In genomic region chr11:75163379-75163778, GRCm38 (mm10) we compare ENCODE assay signal across 12 mouse cellular contexts. TPM values are rescaled to one million over a fixed set of nuclear protein-coding genes. Genes with fewer than 3 reads are reported as not detected.
A peak's percentile ranks its signal among the peaks of the same experiment; 100 is the strongest.
DNase-seq lines count a peak whose midpoint lies in the region; ATAC-seq and TF ChIP-seq lines count a peak whose summit lies in the region.
"Had no signal": no experiment of that assay in that cellular context is flagged by ENCODE, and none has a peak within 500 bp of the region (broad histone marks: within the 10 kb centered on the region; RNA-seq: fewer than 3 reads in every experiment).

No protein-coding gene starts in this region.

- no peak overlapping the region for H3K4me3 ChIP-seq in intestine, embryonic 14.5 days (ENCODE audit: low read depth, low read length)
- no peak overlapping the region for H3K4me3 ChIP-seq in intestine, postnatal 0 days (ENCODE audit: low read depth, low read length)
- no peak overlapping the region for H3K4me3 ChIP-seq in MEL (ENCODE audit: control insufficient read depth in 1 of 2, insufficient read depth in 1 of 2, low read depth in 2 of 2, low read length in 2 of 2)
- H3K4me3 ChIP-seq in bone marrow, adult 2 months (replicated peaks; ENCODE audit: control insufficient read depth, low read depth, low read length): no peak overlapping the region
- H3K4me3 ChIP-seq in hindbrain, postnatal 0 days (ENCODE audit: low read length): no peak overlapping the region
- H3K4me3 ChIP-seq: erythroblast, embryonic 14.5 days; midbrain, embryonic 12.5 days had no signal

- WGBS in intestine, embryonic 14.5 days: 80% methylated on average over 6 of the region's 6 CpGs
- 71% methylated on average over 6 of the region's 6 CpGs for WGBS in intestine, postnatal 0 days
- 70% methylated on average over 6 of the region's 6 CpGs for WGBS in bone marrow, adult 2 months
- WGBS in hindbrain, postnatal 0 days: 84% methylated on average over 6 of the region's 6 CpGs

- H3K4me1 ChIP-seq in intestine, embryonic 14.5 days (replicated peaks; ENCODE audit: control insufficient read depth, insufficient read depth, low read length): peaks cover 37% of the 10 kb centered on the region
- peaks cover 4% of the 10 kb centered on the region for H3K4me1 ChIP-seq in intestine, postnatal 0 days (replicated peaks; ENCODE audit: control insufficient read depth, insufficient read depth, low read length)
- H3K4me1 ChIP-seq in MEL (ENCODE audit: control insufficient read depth in 1 of 2, insufficient read depth in 2 of 2, low read length in 2 of 2): peaks cover 0 to 22% of the 10 kb centered on the region in 2 experiments; a peak in 2 of 4 replicates
- peaks cover 8% of the 10 kb centered on the region for H3K4me1 ChIP-seq in bone marrow, adult 2 months (ENCODE audit: control insufficient read depth, insufficient read depth, low read length)
- peaks cover 7% of the 10 kb centered on the region; the same call in 1 of the 2 replicates for H3K4me1 ChIP-seq in hindbrain, postnatal 0 days (ENCODE audit: insufficient read depth, low read length)

- peak overlapping the region; percentile 92 for H3K9ac ChIP-seq in intestine, embryonic 14.5 days (ENCODE audit: low read length)
- H3K9ac ChIP-seq in intestine, postnatal 0 days (ENCODE audit: low read depth, low read length): no peak overlapping the region
- H3K9ac ChIP-seq in MEL (ENCODE audit: control insufficient read depth, low read depth, low read length, poor library complexity, severe bottlenecking): no peak overlapping the region
- H3K9ac ChIP-seq in hindbrain, postnatal 0 days (replicated peaks; ENCODE audit: low read length): no peak overlapping the region
- H3K9ac ChIP-seq: hindbrain, embryonic 14.5 days; liver, embryonic 14.5 days; midbrain, embryonic 12.5 days had no signal

- peaks cover 70% of the 10 kb centered on the region for H3K36me3 ChIP-seq in intestine, embryonic 14.5 days (ENCODE audit: control insufficient read depth, insufficient read depth, low read length)
- peaks cover 47% of the 10 kb centered on the region for H3K36me3 ChIP-seq in intestine, postnatal 0 days (ENCODE audit: control insufficient read depth, insufficient read depth)
- peaks cover 0 to 15% of the 10 kb centered on the region in 2 experiments; a peak in 2 of 4 replicates for H3K36me3 ChIP-seq in MEL (ENCODE audit: control insufficient read depth in 1 of 2, insufficient read depth in 2 of 2, low read length in 2 of 2)
- H3K36me3 ChIP-seq in hindbrain, postnatal 0 days (ENCODE audit: insufficient read depth, low read length): peaks cover 11% of the 10 kb centered on the region; the same call in 1 of the 2 replicates

- peaks cover 18% of the 10 kb centered on the region for H3K27me3 ChIP-seq in intestine, embryonic 14.5 days (replicated peaks; ENCODE audit: control insufficient read depth, insufficient read depth, low read length)
- H3K27me3 ChIP-seq in intestine, postnatal 0 days (replicated peaks; ENCODE audit: control insufficient read depth, insufficient read depth, low read length): peaks cover 23% of the 10 kb centered on the region
- no peaks in the 10 kb centered on the region for H3K27me3 ChIP-seq in MEL (ENCODE audit: control insufficient read depth in 1 of 2, insufficient read depth in 2 of 2, low read length in 2 of 2)
- H3K27me3 ChIP-seq in hindbrain, postnatal 0 days (ENCODE audit: insufficient read depth, low read length): peaks cover 41% of the 10 kb centered on the region

- no peaks in the 10 kb centered on the region for H3K9me3 ChIP-seq in intestine, embryonic 14.5 days (ENCODE audit: control insufficient read depth, low read length)
- H3K9me3 ChIP-seq in intestine, postnatal 0 days (ENCODE audit: control insufficient read depth): no peaks in the 10 kb centered on the region
- H3K9me3 ChIP-seq in MEL (replicated peaks; ENCODE audit: insufficient read depth, low read length): no peaks in the 10 kb centered on the region
- H3K9me3 ChIP-seq in hindbrain, postnatal 0 days (ENCODE audit: low read length): no peaks in the 10 kb centered on the region
- H3K9me3 ChIP-seq: midbrain, embryonic 12.5 days had no signal

- ATAC-seq in intestine, embryonic 14.5 days (replicated peaks; ENCODE audit: low FRiP score, low TSS enrichment, low read depth): no peak
- ATAC-seq in intestine, postnatal 0 days: no peak
- ATAC-seq in hindbrain, postnatal 0 days: no peak

- DNase-seq in intestine, embryonic 14.5 days (ENCODE audit: low spot score): no peak
- no peak for DNase-seq in MEL (ENCODE audit: low read depth, low spot score)
- DNase-seq in kidney, postnatal 10 days: peak; percentile 46
- no peak for DNase-seq in hindbrain, postnatal 0 days (ENCODE audit: low spot score)
- no peak for DNase-seq in adrenal gland, postnatal 25 days
- DNase-seq: cerebellum, postnatal 36 days had no signal

- no peak; a peak in 1 of 4 replicates for TF ChIP-seq POLR2A in MEL (IDR thresholded peaks at IDR 0.05; ENCODE audit: control insufficient read depth in 1 of 2, insufficient read depth in 1 of 2, low read depth in 1 of 2, low read length in 2 of 2, poor library complexity in 1 of 2)
- TF ChIP-seq POLR2A in bone marrow, adult 2 months (IDR thresholded peaks at IDR 0.05; ENCODE audit: borderline replicate concordance, control insufficient read depth, low read depth, low read length): no peak

- H3K4me2 ChIP-seq in intestine, embryonic 14.5 days (ENCODE audit: low read length): peak overlapping the region; percentile 77
- H3K4me2 ChIP-seq in intestine, postnatal 0 days (replicated peaks; ENCODE audit: low read depth): no peak overlapping the region
- H3K4me2 ChIP-seq in hindbrain, postnatal 0 days (ENCODE audit: low read depth, low read length): no peak overlapping the region
- H3K4me2 ChIP-seq: hindbrain, embryonic 14.5 days; midbrain, embryonic 12.5 days had no signal

- peak overlapping the region; percentile 81 for H3K27ac ChIP-seq in intestine, embryonic 14.5 days (ENCODE audit: low read depth)
- H3K27ac ChIP-seq in intestine, postnatal 0 days (ENCODE audit: low read depth, low read length): no peak overlapping the region
- no peak overlapping the region for H3K27ac ChIP-seq in MEL (ENCODE audit: control insufficient read depth, low read depth, low read length)
- peak overlapping the region; percentile 40 for H3K27ac ChIP-seq in bone marrow, adult 2 months (ENCODE audit: control insufficient read depth, insufficient read depth, low read depth, low read length, poor library complexity)
- no peak overlapping the region for H3K27ac ChIP-seq in hindbrain, postnatal 0 days
- H3K27ac ChIP-seq: hindbrain, embryonic 14.5 days; liver, embryonic 14.5 days; midbrain, embryonic 12.5 days had no signal

- TF ChIP-seq EP300 in MEL (IDR thresholded peaks at IDR 0.05; ENCODE audit: low read depth in 1 of 2, low read length in 2 of 2): no peak

- TF ChIP-seq CTCF in intestine, postnatal 0 days (IDR thresholded peaks at IDR 0.05; ENCODE audit: low read depth): no peak
- no peak for TF ChIP-seq CTCF in MEL (IDR thresholded peaks at IDR 0.05 in 2 of 3, conservative IDR thresholded peaks at IDR 0.05 in 1 of 3; ENCODE audit: control insufficient read depth in 1 of 3, insufficient read depth in 1 of 3, low read depth in 2 of 3, low read length in 3 of 3, poor library complexity in 1 of 3, severe bottlenecking in 1 of 3)
- TF ChIP-seq CTCF in bone marrow, adult 2 months (IDR thresholded peaks at IDR 0.05; ENCODE audit: control insufficient read depth, insufficient read depth, low read length): no peak
- no peak for TF ChIP-seq CTCF in hindbrain, postnatal 0 days (IDR thresholded peaks at IDR 0.05; ENCODE audit: low read depth)

- no peak for TF ChIP-seq RAD21 in MEL (IDR thresholded peaks at IDR 0.05; ENCODE audit: low read depth, low read length)

- H3K79me2 ChIP-seq in MEL (ENCODE audit: control insufficient read depth, insufficient read depth, low read length, poor library complexity): peaks cover 25% of the 10 kb centered on the region

RNA-seq across cellular contexts. Expression of gene Hic1, which starts 5.9 kb away (rescaled TPM):
- polyA plus RNA-seq in intestine, embryonic 14.5 days (2014; fragmentation: Nextera tagmentation; extraction: Ambion mirVana): 13.0 and 14.5 TPM in 2 replicates
- polyA plus RNA-seq in intestine, postnatal 0 days (2015; fragmentation: Nextera tagmentation; extraction: Ambion mirVana): 8.6 and 8.8 TPM in 2 replicates
- total RNA-seq in MEL (2012; rRNA removed): 16.7 and 18.8 TPM in 2 replicates
- polyA plus RNA-seq in MEL (2012; ENCODE audit: insufficient read depth in 1 of 2, insufficient read length in 2 of 2, low read depth in 1 of 2, low replicate concordance in 2 of 2, missing spikeins in 1 of 2): 10 to 100 TPM in 1 of 2 experiments, not detected in 1; 18.2 TPM
- polyA plus RNA-seq in bone marrow, adult 2 months (2011; ENCODE audit: insufficient read depth, insufficient read length, low replicate concordance, missing spikeins): 0.36 TPM in 1 of 2 replicates, not detected in the other
- total RNA-seq in hindbrain, postnatal 0 days (2014; rRNA removed): 8.5 and 12.9 TPM in 2 replicates
- polyA plus RNA-seq in hindbrain, postnatal 0 days (2015; fragmentation: Nextera tagmentation; extraction: Ambion mirVana): 1.7 TPM in 2 replicates
- 7.3 and 9.9 TPM in 2 replicates for total RNA-seq in adrenal gland, postnatal 25 days (2021)

RNA-seq across cellular contexts. Expression of gene Ovca2, which starts 15.3 kb away (rescaled TPM):
- polyA plus RNA-seq in intestine, embryonic 14.5 days (2014; fragmentation: Nextera tagmentation; extraction: Ambion mirVana): 29.9 and 32.2 TPM in 2 replicates
- polyA plus RNA-seq in intestine, postnatal 0 days (2015; fragmentation: Nextera tagmentation; extraction: Ambion mirVana): 21.6 and 22.4 TPM in 2 replicates
- 22.7 and 33.1 TPM in 2 replicates for total RNA-seq in MEL (2012; rRNA removed)
- polyA plus RNA-seq in MEL (2012; ENCODE audit: insufficient read depth in 1 of 2, insufficient read length in 2 of 2, low read depth in 1 of 2, low replicate concordance in 2 of 2, missing spikeins in 1 of 2): 10 to 100 TPM in 1 of 2 experiments, not detected in 1; 23.1 TPM
- polyA plus RNA-seq in bone marrow, adult 2 months (2011; ENCODE audit: insufficient read depth, insufficient read length, low replicate concordance, missing spikeins): 5.6 and 20.8 TPM in 2 replicates
- 11.0 and 17.6 TPM in 2 replicates for total RNA-seq in hindbrain, postnatal 0 days (2014; rRNA removed)
- 11.7 and 15.7 TPM in 2 replicates for polyA plus RNA-seq in hindbrain, postnatal 0 days (2015; fragmentation: Nextera tagmentation; extraction: Ambion mirVana)
- total RNA-seq in adrenal gland, postnatal 25 days (2021): 22.4 and 23.9 TPM in 2 replicates

RNA-seq across cellular contexts. Expression of gene Dph1, which starts 27.7 kb away (rescaled TPM):
- 27.9 and 31.5 TPM in 2 replicates for polyA plus RNA-seq in intestine, embryonic 14.5 days (2014; fragmentation: Nextera tagmentation; extraction: Ambion mirVana)
- polyA plus RNA-seq in intestine, postnatal 0 days (2015; fragmentation: Nextera tagmentation; extraction: Ambion mirVana): 11.3 and 12.3 TPM in 2 replicates
- total RNA-seq in MEL (2012; rRNA removed): 54.2 and 59.5 TPM in 2 replicates
- polyA plus RNA-seq in MEL (2012; ENCODE audit: insufficient read depth in 1 of 2, insufficient read length in 2 of 2, low read depth in 1 of 2, low replicate concordance in 2 of 2, missing spikeins in 1 of 2): 10 to 100 TPM in 1 of 2 experiments, not detected in 1; 58.4 TPM
- 3.5 and 5.9 TPM in 2 replicates for polyA plus RNA-seq in bone marrow, adult 2 months (2011; ENCODE audit: insufficient read depth, insufficient read length, low replicate concordance, missing spikeins)
- total RNA-seq in hindbrain, postnatal 0 days (2014; rRNA removed): 31.3 and 39.2 TPM in 2 replicates
- 13.5 and 13.6 TPM in 2 replicates for polyA plus RNA-seq in hindbrain, postnatal 0 days (2015; fragmentation: Nextera tagmentation; extraction: Ambion mirVana)
- 29.2 and 34.4 TPM in 2 replicates for total RNA-seq in adrenal gland, postnatal 25 days (2021)

RNA-seq across cellular contexts. Expression of gene Rtn4rl1, which starts 30.2 kb away (rescaled TPM):
- polyA plus RNA-seq in intestine, embryonic 14.5 days (2014; fragmentation: Nextera tagmentation; extraction: Ambion mirVana): 1.6 and 2.0 TPM in 2 replicates
- 1.5 and 1.8 TPM in 2 replicates for polyA plus RNA-seq in intestine, postnatal 0 days (2015; fragmentation: Nextera tagmentation; extraction: Ambion mirVana)
- 0.35 and 0.46 TPM in 2 replicates for total RNA-seq in MEL (2012; rRNA removed)
- polyA plus RNA-seq in MEL (2012; ENCODE audit: insufficient read depth in 1 of 2, insufficient read length in 2 of 2, low read depth in 1 of 2, low replicate concordance in 2 of 2, missing spikeins in 1 of 2): 1 to 10 TPM in 1 of 2 experiments, not detected in 1; 2.6 TPM
- polyA plus RNA-seq in bone marrow, adult 2 months (2011; ENCODE audit: insufficient read depth, insufficient read length, low replicate concordance, missing spikeins): 0.65 and 0.85 TPM in 2 replicates
- total RNA-seq in hindbrain, postnatal 0 days (2014; rRNA removed): 13.0 and 13.4 TPM in 2 replicates
- polyA plus RNA-seq in hindbrain, postnatal 0 days (2015; fragmentation: Nextera tagmentation; extraction: Ambion mirVana): 9.9 and 10.7 TPM in 2 replicates
- total RNA-seq in adrenal gland, postnatal 25 days (2021): 37.8 and 42.2 TPM in 2 replicates
- polyA plus RNA-seq: erythroblast, embryonic 14.5 days had no signal

Comparison
In these comparisons a context has a peak if more than half of its experiments do, and no peak if none do; other contexts are left out.
1. H3K27ac ChIP-seq: peak in intestine, embryonic 14.5 days (single experiment) and bone marrow, adult 2 months (single experiment); none in intestine, postnatal 0 days (single experiment), MEL (single experiment) and hindbrain, postnatal 0 days (single experiment).